Mouse (Mus musculus): Measurements from ENCODE around the gene Gdf7. TPM values are rescaled to one million over a fixed set of nuclear protein-coding genes. Genes with fewer than 3 reads are reported as not detected.

The Gdf7 gene
- polyA plus RNA-seq, 1 experiment from 2014 or later: not detected

- 68% methylated on average over 12 of the region's 12 CpGs for WGBS
- ATAC-seq (ENCODE audit: insufficient read depth, low FRiP score, low read depth): no peak
Observed at GRCm38 (mm10) chr12:8337286-8338060, 35.7 kb upstream of the Gdf7 start.

DNA sequence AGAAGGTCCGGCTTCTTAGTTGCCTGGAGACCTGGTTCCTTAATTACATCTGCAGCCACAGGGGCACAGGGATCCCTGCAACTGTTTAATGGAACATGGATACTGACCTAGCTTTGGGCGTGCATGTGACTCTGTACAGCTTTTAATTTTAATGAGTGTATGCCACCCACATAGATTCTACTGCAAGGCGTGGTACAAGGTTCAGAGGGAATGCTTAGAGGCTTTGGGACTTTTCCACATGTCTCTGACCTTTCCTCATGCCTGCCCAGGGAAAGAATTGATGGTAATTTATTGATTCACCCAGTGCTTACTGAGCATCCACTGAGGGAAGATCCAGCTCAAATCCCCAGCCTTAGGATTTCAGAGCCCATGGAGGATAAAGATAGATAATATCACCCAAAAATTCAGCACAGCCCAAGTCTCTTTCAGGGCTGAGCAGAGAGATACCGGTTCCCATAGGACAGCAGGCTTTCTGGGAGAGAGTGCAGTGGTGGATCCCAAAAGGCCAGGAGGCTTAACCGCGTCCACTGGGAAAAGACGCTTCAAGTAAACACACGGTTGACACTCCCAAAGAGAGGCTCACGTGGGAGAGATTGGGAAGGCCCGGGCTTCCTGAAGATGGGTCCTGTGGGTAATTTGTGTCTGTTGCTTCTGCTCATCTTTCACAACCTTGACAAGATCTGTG, 35.0 kb upstream of the Gdf7 start:
- 82% methylated on average over 10 of the region's 10 CpGs for WGBS
- peaks cover 17% of the 10 kb centered on the region for H3K4me1 ChIP-seq
- H3K4me2 ChIP-seq: no peak overlapping the region
- no peak overlapping the region for H3K4me3 ChIP-seq (replicated peaks)
- H3K9ac ChIP-seq: no peak overlapping the region
- no peak for ATAC-seq (ENCODE audit: insufficient read depth, low FRiP score, low read depth)
- no peaks in the 10 kb centered on the region for H3K27me3 ChIP-seq (replicated peaks)
- no peak overlapping the region for H3K27ac ChIP-seq
- peaks cover 19% of the 10 kb centered on the region for H3K36me3 ChIP-seq
- H3K9me3 ChIP-seq: no peaks in the 10 kb centered on the region

More at GRCm38 (mm10) chr12:8337286-8338060, 35.7 kb upstream of the Gdf7 start:
- Histone ChIP-seq H3K9ac (no peak overlapping the region), H3K4me1 (peaks cover 10% of the 10 kb centered on the region), H3K4me2 (no peak overlapping the region), H3K27me3 (replicated peaks) (no peaks in the 10 kb centered on the region), H3K27ac (no peak overlapping the region), H3K9me3 (no peaks in the 10 kb centered on the region), H3K36me3 (peaks cover 19% of the 10 kb centered on the region), H3K4me3 (replicated peaks) (no peak overlapping the region)

GRCm38 (mm10) chr12:8335503-8335902, 33.7 kb upstream of the Gdf7 start:
- H3K36me3 ChIP-seq: peaks cover 19% of the 10 kb centered on the region

DNA sequence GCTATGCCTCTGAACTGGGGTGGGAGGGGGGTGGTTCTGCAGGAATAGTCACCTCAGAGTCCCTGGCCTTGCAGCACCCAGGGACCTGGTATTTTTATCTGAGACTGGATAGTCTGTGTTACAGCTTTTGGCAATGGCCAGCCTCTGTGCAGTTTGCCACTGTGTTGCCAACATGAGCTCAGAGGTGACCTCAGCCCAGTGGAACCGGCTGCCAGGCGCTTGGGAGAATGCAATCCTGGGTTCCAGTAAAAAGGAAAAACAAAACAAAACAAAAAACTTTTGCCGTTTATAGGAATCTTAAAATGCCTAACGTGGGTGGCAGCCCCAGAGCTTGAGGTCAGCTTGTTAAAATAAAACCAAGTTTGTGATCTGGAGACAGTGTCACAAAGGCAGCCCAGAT, 32.5 kb upstream of the Gdf7 start:
- 82% methylated on average over 4 of the region's 4 CpGs for WGBS

More at GRCm38 (mm10) chr12:8335503-8335902, 33.7 kb upstream of the Gdf7 start:
- Histone ChIP-seq H3K9me3 (no peaks in the 10 kb centered on the region), H3K4me3 (replicated peaks) (no peak overlapping the region), H3K4me2 (no peak overlapping the region), H3K27ac (no peak overlapping the region), H3K9ac (no peak overlapping the region), H3K27me3 (replicated peaks) (no peaks in the 10 kb centered on the region), H3K4me1 (peaks cover 27% of the 10 kb centered on the region)
- WGBS: 95% methylated on average over 2 of the region's 2 CpGs
- ATAC-seq (ENCODE audit: insufficient read depth, low FRiP score, low read depth): no peak

GRCm38 (mm10) chr12:8333617-8334016, 31.9 kb upstream of the Gdf7 start:
- Histone ChIP-seq H3K4me2 (no peak overlapping the region), H3K27me3 (replicated peaks) (no peaks in the 10 kb centered on the region), H3K4me3 (replicated peaks) (no peak overlapping the region), H3K36me3 (peaks cover 19% of the 10 kb centered on the region), H3K9ac (no peak overlapping the region), H3K27ac (no peak overlapping the region), H3K9me3 (no peaks in the 10 kb centered on the region), H3K4me1 (peaks cover 26% of the 10 kb centered on the region)
- WGBS: 78% methylated on average over 8 of the region's 8 CpGs
- no peak for ATAC-seq (ENCODE audit: insufficient read depth, low FRiP score, low read depth)

More for the DNA sequence above, 32.5 kb upstream of the Gdf7 start:
- no peak overlapping the region for H3K9ac ChIP-seq
- H3K4me1 ChIP-seq: peaks cover 27% of the 10 kb centered on the region
- no peaks in the 10 kb centered on the region for H3K9me3 ChIP-seq
- H3K27me3 ChIP-seq (replicated peaks): no peaks in the 10 kb centered on the region
- peaks cover 19% of the 10 kb centered on the region for H3K36me3 ChIP-seq
- no peak for ATAC-seq (ENCODE audit: insufficient read depth, low FRiP score, low read depth)
- no peak overlapping the region for H3K27ac ChIP-seq
- H3K4me2 ChIP-seq: no peak overlapping the region
- no peak overlapping the region for H3K4me3 ChIP-seq (replicated peaks)

DNA sequence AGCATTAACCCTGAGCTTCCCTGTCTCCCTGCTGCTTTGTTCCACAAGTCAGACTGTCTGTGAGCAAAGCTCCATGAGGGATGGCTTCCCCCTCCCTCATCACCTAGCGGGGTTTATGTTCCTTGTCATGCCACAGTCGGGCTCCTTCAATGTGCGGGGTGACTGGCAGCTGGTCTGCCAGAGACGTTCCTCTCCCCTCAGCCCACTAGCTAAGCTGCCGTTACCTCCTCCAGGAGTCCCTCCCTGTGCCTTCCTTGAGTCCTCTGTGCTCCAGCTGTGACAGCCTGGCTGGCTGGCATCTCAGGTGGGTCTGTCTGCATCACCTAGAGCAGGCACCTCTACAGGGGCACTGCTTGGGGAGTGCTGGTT, 30.4 kb upstream of the Gdf7 start:
- no peak overlapping the region for H3K4me2 ChIP-seq
- no peaks in the 10 kb centered on the region for H3K9me3 ChIP-seq
- ATAC-seq (ENCODE audit: insufficient read depth, low FRiP score, low read depth): no peak
- H3K36me3 ChIP-seq: peaks cover 16% of the 10 kb centered on the region; the same call in 1 of the 2 replicates
- no peaks in the 10 kb centered on the region for H3K27me3 ChIP-seq (replicated peaks)
- no peak overlapping the region for H3K4me3 ChIP-seq (replicated peaks)
- H3K4me1 ChIP-seq: peaks cover 17% of the 10 kb centered on the region
- 66% methylated on average over 5 of the region's 5 CpGs for WGBS
- H3K27ac ChIP-seq: no peak overlapping the region
- H3K9ac ChIP-seq: no peak overlapping the region

GRCm38 (mm10) chr12:8331489-8332173, 29.9 kb upstream of the Gdf7 start:
- Histone ChIP-seq H3K9ac (no peak overlapping the region), H3K27ac (no peak overlapping the region; the same call in 1 of the 2 replicates), H3K27me3 (replicated peaks) (no peaks in the 10 kb centered on the region), H3K4me1 (peaks cover 17% of the 10 kb centered on the region), H3K4me2 (no peak overlapping the region), H3K36me3 (peaks cover 15% of the 10 kb centered on the region; the same call in 1 of the 2 replicates), H3K4me3 (replicated peaks) (no peak overlapping the region), H3K9me3 (no peaks in the 10 kb centered on the region)
- ATAC-seq (ENCODE audit: insufficient read depth, low FRiP score, low read depth): peak; percentile 53
- WGBS: 40% methylated on average over 14 of the region's 14 CpGs

DNA sequence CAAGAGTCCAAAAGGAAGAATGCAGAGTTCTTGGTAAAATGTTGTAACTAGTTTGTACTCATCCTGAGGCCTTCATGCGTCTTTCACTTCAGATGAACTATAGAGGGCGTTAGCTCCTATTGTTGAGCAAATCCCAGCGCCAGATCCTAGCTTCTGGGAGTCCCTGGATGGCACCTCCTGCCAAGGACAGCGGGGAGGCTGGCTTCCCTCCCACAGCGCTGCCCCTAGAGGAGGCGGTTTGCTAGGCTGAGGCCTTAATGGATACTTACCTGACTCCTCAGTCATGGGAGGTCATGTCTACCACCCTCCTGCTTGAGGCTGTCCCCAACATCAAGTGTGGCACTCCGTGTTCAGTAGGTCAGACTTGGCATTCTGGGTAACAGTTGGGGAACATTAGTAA, 27.5 kb upstream of the Gdf7 start:
- no peak overlapping the region for H3K4me2 ChIP-seq
- WGBS: 95% methylated on average over 7 of the region's 7 CpGs
- H3K27me3 ChIP-seq (replicated peaks): no peaks in the 10 kb centered on the region
- no peaks in the 10 kb centered on the region for H3K36me3 ChIP-seq
- H3K9ac ChIP-seq: no peak overlapping the region
- H3K27ac ChIP-seq: no peak overlapping the region
- ATAC-seq (ENCODE audit: insufficient read depth, low FRiP score, low read depth): no peak
- no peak overlapping the region for H3K4me3 ChIP-seq (replicated peaks)
- H3K9me3 ChIP-seq: no peaks in the 10 kb centered on the region
- H3K4me1 ChIP-seq: peaks cover 17% of the 10 kb centered on the region

GRCm38 (mm10) chr12:8327675-8328053, 25.9 kb upstream of the Gdf7 start:
- no peak for ATAC-seq (ENCODE audit: insufficient read depth, low FRiP score, low read depth)
- 91% methylated on average over 1 of the region's 1 CpGs for WGBS

DNA sequence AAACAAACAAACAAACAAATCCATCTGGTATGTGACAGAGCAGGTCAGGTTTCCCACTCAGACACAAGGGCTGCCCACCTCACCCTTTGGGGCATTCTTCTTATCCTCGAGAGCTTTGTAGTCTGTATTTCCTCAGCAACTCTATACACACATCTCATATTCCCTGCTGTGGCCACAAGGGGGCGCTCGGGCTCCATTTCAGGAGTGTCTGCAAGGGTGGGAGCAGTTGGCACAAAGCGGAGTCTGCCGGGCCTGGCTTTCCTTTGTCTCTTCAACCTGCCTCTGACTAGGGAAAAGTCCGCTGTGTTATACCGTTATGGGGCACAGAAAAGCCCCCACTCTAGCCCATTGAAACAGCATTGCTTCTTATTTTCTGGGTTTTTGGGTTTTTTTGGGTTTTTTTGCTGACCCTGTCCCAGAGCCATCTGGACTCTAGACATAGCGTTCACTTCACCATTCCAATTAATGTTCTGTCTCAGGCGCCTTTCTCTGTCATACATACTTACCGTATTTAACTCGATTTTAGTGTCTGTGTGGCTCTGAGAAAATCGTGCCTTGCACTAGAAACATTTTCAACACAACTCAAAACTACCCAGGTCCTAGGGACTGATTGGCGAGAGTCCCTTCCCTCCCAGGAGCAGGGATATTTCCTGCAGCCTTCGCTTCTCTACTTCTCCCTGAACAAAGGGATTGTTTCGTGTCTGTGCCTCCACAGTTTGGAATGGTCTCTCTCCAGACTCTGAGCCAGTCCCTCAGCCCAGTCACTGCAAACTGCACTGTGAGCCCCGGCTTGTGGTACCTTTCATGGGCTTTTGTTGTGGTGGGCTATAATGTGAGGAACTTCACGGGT, 25.3 kb upstream of the Gdf7 start:
- Histone ChIP-seq H3K27me3 (replicated peaks) (no peaks in the 10 kb centered on the region), H3K4me3 (replicated peaks) (no peak overlapping the region), H3K9me3 (no peaks in the 10 kb centered on the region), H3K36me3 (0 out of 2 replicates have a peak, but pooled peaks cover 3% of the 10 kb centered on the region), H3K4me1 (peaks cover 13% of the 10 kb centered on the region), H3K4me2 (no peak overlapping the region), H3K9ac (no peak overlapping the region), H3K27ac (peak overlapping the region; percentile 36)
- peak; percentile 72; the same call in 1 of the 2 replicates for ATAC-seq (ENCODE audit: insufficient read depth, low FRiP score, low read depth)
- 37% methylated on average over 17 of the region's 17 CpGs for WGBS

More at GRCm38 (mm10) chr12:8327675-8328053, 25.9 kb upstream of the Gdf7 start:
- no peak overlapping the region; the same call in 1 of the 2 replicates for H3K27ac ChIP-seq
- no peak overlapping the region for H3K4me3 ChIP-seq (replicated peaks)
- no peak overlapping the region for H3K9ac ChIP-seq
- H3K4me2 ChIP-seq: no peak overlapping the region
- no peaks in the 10 kb centered on the region for H3K9me3 ChIP-seq
- H3K27me3 ChIP-seq (replicated peaks): no peaks in the 10 kb centered on the region
- H3K4me1 ChIP-seq: peaks cover 17% of the 10 kb centered on the region
- 0 out of 2 replicates have a peak, but pooled peaks cover 3% of the 10 kb centered on the region for H3K36me3 ChIP-seq

DNA sequence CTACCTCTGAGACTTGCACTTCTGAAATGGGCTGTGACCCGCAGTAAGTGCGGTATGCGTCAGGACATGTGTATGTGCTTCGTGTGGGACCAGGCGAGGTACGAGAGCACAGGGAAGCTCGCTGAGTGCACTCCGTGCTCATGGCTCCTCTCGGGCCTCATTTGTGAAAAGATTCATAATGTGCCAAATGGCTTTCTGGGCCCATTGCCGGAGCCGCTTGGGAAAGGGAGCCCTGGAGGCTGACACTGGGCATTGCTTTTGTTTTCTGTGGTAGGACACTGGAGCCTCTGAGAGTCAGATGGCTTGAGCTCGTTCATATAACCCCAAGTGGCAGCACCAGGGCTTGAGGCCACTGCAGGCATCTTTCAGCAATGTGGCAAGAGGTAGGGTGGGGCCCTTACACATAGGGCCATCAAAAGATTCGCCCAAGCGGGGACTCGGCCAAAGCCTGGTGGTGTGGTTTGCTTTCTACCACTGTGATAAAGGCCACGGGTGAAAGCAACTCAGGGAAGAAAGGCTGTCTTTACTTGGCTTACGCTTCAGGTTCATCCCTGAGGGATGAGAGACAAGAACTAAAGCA, 24.3 kb upstream of the Gdf7 start:
- 0 out of 2 replicates have a peak, but pooled peaks cover 7% of the 10 kb centered on the region for H3K36me3 ChIP-seq
- H3K27me3 ChIP-seq (replicated peaks): no peaks in the 10 kb centered on the region
- 86% methylated on average over 17 of the region's 17 CpGs for WGBS
- ATAC-seq (ENCODE audit: insufficient read depth, low FRiP score, low read depth): no peak
- H3K27ac ChIP-seq: 0 out of 2 replicates have a peak overlapping the region, but pooled peaks have one; percentile 16
- H3K4me3 ChIP-seq (replicated peaks): no peak overlapping the region
- no peak overlapping the region for H3K4me2 ChIP-seq
- no peak overlapping the region for H3K9ac ChIP-seq
- H3K9me3 ChIP-seq: no peaks in the 10 kb centered on the region
- H3K4me1 ChIP-seq: peaks cover 5% of the 10 kb centered on the region
